Mouse (Mus musculus): ENCODE measurements around the gene Clcn2.

DNA sequence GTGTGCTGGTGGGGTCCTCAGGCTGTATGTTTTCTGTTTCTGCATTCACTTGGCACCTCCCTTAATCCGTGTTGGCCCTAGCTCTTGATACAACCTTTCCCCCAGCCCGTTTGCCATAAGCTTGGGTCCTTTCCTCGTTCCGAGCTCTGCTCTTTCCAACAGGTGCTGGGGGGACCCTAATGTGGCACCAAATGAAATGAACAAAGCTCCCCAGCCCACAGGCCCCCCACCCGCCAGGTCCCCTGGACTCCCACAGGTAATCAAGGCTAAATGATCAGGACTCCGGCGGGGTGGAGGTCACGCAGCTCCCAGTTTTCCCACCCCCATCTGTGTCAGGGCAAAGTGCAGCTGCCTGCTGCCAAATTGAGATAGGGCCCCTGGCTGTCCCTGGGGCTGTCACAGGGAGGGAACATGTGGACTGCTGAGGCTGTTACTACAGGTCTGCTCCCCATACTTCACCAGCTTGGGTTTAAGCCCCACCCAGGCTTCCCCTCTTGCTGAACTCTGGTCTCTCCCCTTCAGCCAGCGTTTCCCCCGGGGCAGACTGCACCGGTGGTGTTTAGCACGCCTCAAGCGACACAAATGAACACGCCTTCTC is 43.7 kb downstream of the Clcn2 start:
- TF ChIP-seq CTCF (IDR thresholded peaks at IDR 0.05; ENCODE audit: low read depth) = no peak
- no peak for TF ChIP-seq EP300 (IDR thresholded peaks at IDR 0.05; ENCODE audit: low read depth)
